Mouse (Mus musculus): Measurements from ENCODE around the gene Adk. TPM values are rescaled to one million over a fixed set of nuclear protein-coding genes. Genes with fewer than 3 reads are reported as not detected.

Gene Adk
- total RNA-seq, 2 experiments from 2014 or later: 142 to 149 TPM

GRCm38 (mm10) chr14:21101562-21101961, 49.2 kb downstream of the Adk start:
- peak; percentile 51 for DNase-seq

GRCm38 (mm10) chr14:21102666-21103203, 50.4 kb downstream of the Adk start:
- no peak for DNase-seq

GRCm38 (mm10) chr14:21105049-21105448, 52.7 kb downstream of the Adk start:
- no peak for DNase-seq

GRCm38 (mm10) chr14:21106582-21106981, 54.2 kb downstream of the Adk start:
- no peak for DNase-seq

GRCm38 (mm10) chr14:21107551-21107950, 55.2 kb downstream of the Adk start:
- no peak for DNase-seq

GRCm38 (mm10) chr14:21110492-21110891, 58.1 kb downstream of the Adk start:
- DNase-seq: no peak

GRCm38 (mm10) chr14:21111500-21111899, 59.1 kb downstream of the Adk start:
- DNase-seq: no peak

- DNase-seq: no peak
Measured at GRCm38 (mm10) chr14:21112174-21112573, 59.8 kb downstream of the Adk start.

GRCm38 (mm10) chr14:21112742-21113141, 60.4 kb downstream of the Adk start:
- DNase-seq: no peak

- DNase-seq: no peak
Measured at GRCm38 (mm10) chr14:21114339-21114738, 62.0 kb downstream of the Adk start.

GRCm38 (mm10) chr14:21115318-21115717, 62.9 kb downstream of the Adk start:
- DNase-seq: no peak

GRCm38 (mm10) chr14:21115888-21116460, 63.6 kb downstream of the Adk start:
- DNase-seq: peak; percentile 48

GRCm38 (mm10) chr14:21118095-21118494, 65.7 kb downstream of the Adk start:
- DNase-seq: no peak

GRCm38 (mm10) chr14:21119653-21120313, 67.4 kb downstream of the Adk start:
- peak; percentile 31 for DNase-seq

GRCm38 (mm10) chr14:21120473-21120872, 68.1 kb downstream of the Adk start:
- DNase-seq: peak; percentile 63

GRCm38 (mm10) chr14:21127215-21127614, 74.8 kb downstream of the Adk start:
- no peak for DNase-seq

GRCm38 (mm10) chr14:21136906-21137305, 84.5 kb downstream of the Adk start:
- DNase-seq: peak; percentile 71

GRCm38 (mm10) chr14:21142603-21143002, 90.2 kb downstream of the Adk start:
- no peak for DNase-seq

- peak; percentile 55 for DNase-seq
Measured at GRCm38 (mm10) chr14:21143406-21144115, 91.2 kb downstream of the Adk start.

GRCm38 (mm10) chr14:21147171-21147570, 94.8 kb downstream of the Adk start:
- DNase-seq: no peak

- DNase-seq: no peak
Measured at GRCm38 (mm10) chr14:21150301-21150700, 97.9 kb downstream of the Adk start.

GRCm38 (mm10) chr14:21152055-21152454, 99.7 kb downstream of the Adk start:
- DNase-seq: no peak

- no peak for DNase-seq
Measured at GRCm38 (mm10) chr14:21165706-21166105, 113.3 kb downstream of the Adk start.

Data from heart, postnatal 4 days (tissue).